Mouse (Mus musculus) ES-Bruce4 (cell line): ENCODE results near the gene Ralbp1. TPM values are rescaled to one million over a fixed set of nuclear protein-coding genes. Genes with fewer than 3 reads are reported as not detected.

Source experiments
- H3K27ac ChIP-seq: 2 replicates; pipeline ENCODE4 v1.5.1; 2012; ENCODE audit warnings: low read length, inconsistent platforms; ENCODE audit not compliant: insufficient read depth
- H3K27me3 ChIP-seq: 2 replicates; pipeline ENCODE4 v1.6.1; 2012; ENCODE audit warnings: mild to moderate bottlenecking, low read length, inconsistent platforms; ENCODE audit not compliant: control insufficient read depth, poor library complexity, insufficient read depth, severe bottlenecking
- H3K36me3 ChIP-seq: 2 replicates; pipeline ENCODE4 v1.6.1; 2012; ENCODE audit warnings: inconsistent platforms, mild to moderate bottlenecking, low read length, moderate library complexity; ENCODE audit not compliant: control insufficient read depth, poor library complexity, insufficient read depth, severe bottlenecking
- H3K4me1 ChIP-seq: one replicate; pipeline ENCODE4 v1.8.1; 2011; ENCODE audit warnings: low read length; ENCODE audit not compliant: control insufficient read depth, insufficient read depth
- H3K4me3 ChIP-seq: 2 replicates; pipeline ENCODE4 v1.5.1; 2011; ENCODE audit warnings: low read depth, mild to moderate bottlenecking, low read length
- H3K9ac ChIP-seq: 2 replicates; pipeline ENCODE4 v1.6.1; 2012; ENCODE audit warnings: low read depth, mild to moderate bottlenecking, inconsistent platforms; ENCODE audit not compliant: poor library complexity, severe bottlenecking
- H3K9me3 ChIP-seq: replicated peaks from 2 replicates; pipeline ENCODE4 v1.6.1; 2012; ENCODE audit warnings: mild to moderate bottlenecking, low read length, inconsistent platforms; ENCODE audit not compliant: control insufficient read depth, poor library complexity, insufficient read depth, severe bottlenecking
- CTCF ChIP-seq: IDR thresholded peaks from one replicate; pipeline ENCODE4 v1.8.1; 2011; ENCODE audit warnings: low read depth, low read length
- EP300 ChIP-seq: IDR thresholded peaks from 2 replicates; pipeline ENCODE4 v1.6.1; 2011; ENCODE audit warnings: low read depth, low read length; ENCODE audit not compliant: insufficient read depth
- POLR2A ChIP-seq: IDR thresholded peaks from one replicate; pipeline ENCODE4 v1.8.1; 2011; ENCODE audit warnings: low read length; ENCODE audit not compliant: insufficient read depth
- polyA plus RNA-seq: library from polyadenylated mRNA; stranded (reverse); fragments of >200 nt; gene quantifications from 2 replicates; pipeline ENCODE4 v1.2.4, GENCODE M21; 2011; ENCODE audit warnings: low read depth; ENCODE audit not compliant: missing spikeins, insufficient read depth, insufficient read length

Ralbp1 gene
- polyA plus RNA-seq = 41.3 and 42.9 TPM in 2 replicates

DNA sequence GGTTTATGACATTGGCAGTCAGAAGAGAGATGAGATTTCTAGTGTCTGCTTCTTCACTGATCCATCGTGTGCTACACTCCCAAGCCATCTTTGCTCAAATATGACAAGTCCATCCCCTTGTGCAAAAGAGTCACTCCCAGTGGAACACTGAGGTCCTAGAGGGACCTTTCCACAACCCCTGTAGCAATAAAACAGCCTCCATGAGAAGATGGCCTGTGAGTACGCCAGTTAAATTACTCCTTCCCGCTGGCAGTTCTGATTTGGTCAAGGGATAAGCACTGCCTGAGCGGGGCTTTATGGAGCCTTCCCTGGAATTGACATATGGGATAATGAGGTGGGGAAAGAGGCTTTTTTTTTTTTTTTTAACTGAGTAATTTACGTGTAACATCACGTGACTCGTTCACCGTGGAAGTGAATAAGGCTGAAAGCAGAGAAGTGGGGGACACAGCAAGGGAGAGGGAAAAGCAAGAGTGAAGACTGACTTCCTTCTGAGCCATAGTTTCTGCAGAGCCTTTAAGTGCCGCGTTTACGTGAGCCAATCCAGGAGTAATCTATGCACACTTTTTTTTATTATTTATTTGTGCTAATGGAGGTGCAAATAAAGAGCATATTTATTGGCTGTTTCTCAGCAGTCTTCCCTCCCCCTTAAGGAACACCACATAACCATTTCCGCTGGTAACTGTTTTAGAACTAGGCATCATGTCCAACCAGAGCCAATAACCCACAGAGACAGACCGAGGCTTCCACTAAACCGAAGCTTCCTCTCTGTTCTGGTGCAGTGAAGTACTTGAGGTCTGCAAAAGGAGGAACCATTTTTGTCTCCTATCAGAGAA is at the start of gene Ralbp1:
Gene Ralbp1, minus strand, starts transcription at position 102 of the 833 bp plus-strand sequence.
- Histone ChIP-seq H3K4me3 (peak within 1 kb of the TSS; percentile 97), H3K36me3 (no peaks in the 10 kb centered on the region), H3K27me3 (no peaks in the 10 kb centered on the region), H3K9me3 (no peaks in the 10 kb centered on the region), H3K4me1 (no peaks in the 10 kb centered on the region), H3K27ac (peak within 1 kb of the TSS; percentile 87), H3K9ac (peak within 1 kb of the TSS; percentile 82)
- TF ChIP-seq POLR2A = no peak
- no peak for TF ChIP-seq EP300
- TF ChIP-seq CTCF = no peak

DNA sequence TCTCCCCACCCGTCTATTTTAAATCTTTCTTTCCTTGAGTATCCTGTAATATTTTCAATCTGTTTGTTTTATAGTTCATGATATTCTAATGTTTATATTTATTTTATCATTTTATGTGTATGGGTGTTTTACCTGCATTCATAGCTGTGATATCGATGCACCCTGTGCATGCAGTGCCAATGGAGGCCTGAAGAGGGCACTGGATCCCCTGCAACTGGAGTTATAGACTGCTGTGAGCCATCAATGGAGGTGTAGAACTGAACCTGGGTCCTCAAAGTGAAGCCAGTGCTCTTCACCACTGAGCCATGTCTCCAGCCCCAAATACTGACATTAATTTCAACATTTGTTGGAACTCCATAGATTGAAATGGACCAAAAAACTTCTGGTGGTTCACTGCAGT is 48.1 kb upstream of the Ralbp1 start:
- TF ChIP-seq EP300 (no peak), POLR2A (no peak), CTCF (peak; percentile 84)
- H3K27me3 ChIP-seq = no peaks in the 10 kb centered on the region
- H3K9me3 ChIP-seq = no peaks in the 10 kb centered on the region
- H3K9ac ChIP-seq = no peak overlapping the region
- no peak overlapping the region for H3K4me3 ChIP-seq
- H3K36me3 ChIP-seq = no peaks in the 10 kb centered on the region
- H3K27ac ChIP-seq = no peak overlapping the region
- peaks cover 5% of the 10 kb centered on the region for H3K4me1 ChIP-seq

DNA sequence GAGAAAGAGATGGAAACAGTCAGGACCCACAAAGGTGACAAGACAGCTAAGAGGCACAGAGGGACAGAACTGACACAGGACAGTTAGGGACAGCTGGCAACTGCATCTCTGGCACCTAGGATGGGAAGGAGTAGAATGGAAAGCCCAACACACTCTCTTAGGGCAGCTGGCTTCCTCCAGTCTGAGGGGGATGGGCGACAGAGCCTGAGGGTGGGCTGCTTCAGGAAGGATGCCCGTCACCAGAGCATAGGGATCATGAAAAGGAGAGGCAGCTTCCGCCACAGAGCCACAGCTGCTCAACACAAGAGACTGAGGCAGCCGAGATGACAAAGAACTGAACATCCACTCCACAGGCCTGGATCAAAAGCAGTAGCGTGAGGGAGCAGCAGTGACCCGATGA is 45.9 kb upstream of the Ralbp1 start:
- Histone ChIP-seq H3K4me1 (peaks cover 5% of the 10 kb centered on the region), H3K36me3 (no peaks in the 10 kb centered on the region), H3K27me3 (no peaks in the 10 kb centered on the region), H3K27ac (no peak overlapping the region), H3K9ac (no peak overlapping the region), H3K4me3 (no peak overlapping the region), H3K9me3 (no peaks in the 10 kb centered on the region)
- TF ChIP-seq CTCF (no peak), POLR2A (no peak), EP300 (no peak)

GRCm38 (mm10) chr17:65930960-65931359 is 45.4 kb upstream of the Ralbp1 start:
- Histone ChIP-seq H3K9ac (no peak overlapping the region), H3K36me3 (no peaks in the 10 kb centered on the region), H3K4me3 (no peak overlapping the region), H3K9me3 (no peaks in the 10 kb centered on the region), H3K4me1 (peaks cover 5% of the 10 kb centered on the region), H3K27me3 (no peaks in the 10 kb centered on the region), H3K27ac (no peak overlapping the region)
- TF ChIP-seq EP300 (no peak), POLR2A (no peak), CTCF (no peak)

- H3K4me3 ChIP-seq = no peak overlapping the region
- peaks cover 5% of the 10 kb centered on the region for H3K4me1 ChIP-seq
- H3K9me3 ChIP-seq = no peaks in the 10 kb centered on the region
- H3K27me3 ChIP-seq = no peaks in the 10 kb centered on the region
- no peak overlapping the region for H3K9ac ChIP-seq
- 0 out of 2 replicates have a peak, but pooled peaks cover 2% of the 10 kb centered on the region for H3K36me3 ChIP-seq
- H3K27ac ChIP-seq = no peak overlapping the region
- TF ChIP-seq EP300 (no peak), POLR2A (no peak), CTCF (no peak)
These were observed 44.7 kb upstream of the Ralbp1 start for GRCm38 (mm10) chr17:65930158-65930826.

DNA sequence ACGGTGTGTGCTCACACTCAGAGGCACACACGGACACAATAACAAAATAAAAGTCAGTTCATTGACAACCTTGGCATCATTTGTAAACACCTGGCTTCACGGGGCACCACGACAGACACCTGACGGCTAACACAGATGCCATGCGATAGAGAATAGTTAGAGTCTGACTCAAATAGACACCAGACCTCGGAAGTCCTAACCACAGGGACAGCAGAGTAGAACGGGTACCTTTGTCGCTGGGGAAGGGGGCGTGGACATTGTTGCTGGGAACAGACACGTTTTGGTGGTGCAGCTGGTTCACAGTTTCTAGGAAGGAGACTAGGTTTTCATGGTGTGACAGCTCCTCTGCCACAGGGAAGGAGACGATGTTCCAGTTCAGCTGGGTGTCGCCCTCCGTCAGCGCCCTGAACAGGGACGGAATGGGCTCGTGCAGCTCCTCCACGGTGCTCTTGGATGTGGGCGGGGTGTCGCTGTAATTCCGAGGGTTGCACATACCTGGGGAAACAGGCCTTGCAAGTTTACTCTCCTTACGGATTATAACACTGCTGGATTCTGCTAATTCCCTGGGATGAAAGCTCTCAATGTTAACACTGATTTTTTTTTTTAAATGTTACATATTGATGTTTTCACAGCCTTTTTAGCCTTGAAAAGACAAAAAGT is 43.9 kb upstream of the Ralbp1 start:
- Histone ChIP-seq H3K9me3 (no peaks in the 10 kb centered on the region), H3K27ac (no peak overlapping the region), H3K4me3 (no peak overlapping the region), H3K36me3 (peaks cover 2% of the 10 kb centered on the region), H3K27me3 (no peaks in the 10 kb centered on the region), H3K9ac (no peak overlapping the region), H3K4me1 (peaks cover 5% of the 10 kb centered on the region)
- TF ChIP-seq POLR2A (no peak), EP300 (no peak), CTCF (no peak)
